9 mouse cellular contexts compared by ENCODE assay signal in the genomic region with DNA sequence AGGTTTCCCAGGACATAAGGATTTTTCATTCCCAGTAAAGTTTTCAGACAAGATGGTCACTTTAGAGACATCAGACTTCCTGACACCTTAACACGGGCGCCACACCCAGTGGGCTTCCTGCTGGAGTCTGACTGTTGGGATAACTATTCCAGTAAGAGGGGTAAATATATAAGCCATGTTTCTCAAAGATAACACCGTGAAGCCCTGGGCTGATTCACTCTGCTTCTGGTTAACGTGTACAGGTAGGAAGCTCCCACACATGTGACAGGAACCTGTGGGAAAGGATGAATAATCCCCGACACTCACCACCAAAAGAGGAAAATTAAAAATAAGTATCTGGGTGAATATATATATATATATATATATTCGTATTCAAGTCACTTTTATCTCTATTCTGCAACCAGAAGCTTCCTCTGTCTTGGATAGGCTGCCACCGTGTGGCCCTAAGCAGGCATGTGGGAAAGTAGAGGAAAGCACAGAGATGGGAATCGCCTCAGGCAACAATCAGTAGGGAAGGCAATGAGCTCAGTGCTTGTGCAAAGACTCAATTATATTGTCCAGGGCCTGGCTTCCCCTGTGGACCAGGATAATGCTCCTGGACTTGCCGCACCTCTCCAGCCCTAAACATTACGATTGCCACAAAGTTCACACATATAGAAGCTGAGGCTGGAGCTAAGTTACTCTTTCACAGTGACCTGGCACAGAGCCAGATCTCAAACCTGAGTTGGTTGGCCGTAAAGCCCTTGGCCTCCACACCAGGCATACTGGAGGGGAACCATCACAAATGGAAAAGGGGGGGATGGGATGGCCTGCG.
A peak's percentile ranks its signal among the peaks of the same experiment; 100 is the strongest.
DNase-seq lines count a peak whose midpoint lies in the region; ATAC-seq and TF ChIP-seq lines count a peak whose summit lies in the region.
"Had no signal": no experiment of that assay in that cellular context is flagged by ENCODE, and none has a peak within 500 bp of the region (broad histone marks: within the 10 kb centered on the region; RNA-seq: fewer than 3 reads in every experiment).

No protein-coding gene starts in this region.

- H3K9ac ChIP-seq in intestine, postnatal 0 days (ENCODE audit: low read depth, low read length), result no peak overlapping the region
- no peak overlapping the region for H3K9ac ChIP-seq in midbrain, embryonic 13.5 days (replicated peaks)
- no peak overlapping the region for H3K9ac ChIP-seq in stomach, postnatal 0 days (ENCODE audit: low read length)
- H3K9ac ChIP-seq: liver, embryonic 13.5 days had no signal

- no peaks in the 10 kb centered on the region for H3K27me3 ChIP-seq in intestine, postnatal 0 days (replicated peaks; ENCODE audit: control insufficient read depth, insufficient read depth, low read length)
- H3K27me3 ChIP-seq in midbrain, embryonic 13.5 days, result peaks cover 67% of the 10 kb centered on the region
- H3K27me3 ChIP-seq in stomach, postnatal 0 days (ENCODE audit: control insufficient read depth, insufficient read depth, low read length), result no peaks in the 10 kb centered on the region

- H3K36me3 ChIP-seq in intestine, postnatal 0 days (ENCODE audit: control insufficient read depth, insufficient read depth), result no peaks in the 10 kb centered on the region
- no peaks in the 10 kb centered on the region for H3K36me3 ChIP-seq in midbrain, embryonic 13.5 days
- no peaks in the 10 kb centered on the region for H3K36me3 ChIP-seq in stomach, postnatal 0 days (ENCODE audit: control insufficient read depth, insufficient read depth, low read length)
- H3K36me3 ChIP-seq: liver, embryonic 13.5 days had no signal

- H3K4me2 ChIP-seq in intestine, postnatal 0 days (replicated peaks; ENCODE audit: low read depth), result no peak overlapping the region
- H3K4me2 ChIP-seq in midbrain, embryonic 13.5 days (replicated peaks), result no peak overlapping the region
- no peak overlapping the region for H3K4me2 ChIP-seq in stomach, postnatal 0 days (replicated peaks; ENCODE audit: low read depth)
- H3K4me2 ChIP-seq: liver, embryonic 13.5 days had no signal

- no peak overlapping the region for H3K27ac ChIP-seq in intestine, postnatal 0 days (ENCODE audit: low read depth, low read length)
- no peak overlapping the region for H3K27ac ChIP-seq in midbrain, embryonic 13.5 days
- no peak overlapping the region for H3K27ac ChIP-seq in stomach, postnatal 0 days (replicated peaks)
- H3K27ac ChIP-seq: liver, embryonic 13.5 days had no signal

- H3K9me3 ChIP-seq in intestine, postnatal 0 days (ENCODE audit: control insufficient read depth), result no peaks in the 10 kb centered on the region
- no peaks in the 10 kb centered on the region for H3K9me3 ChIP-seq in midbrain, embryonic 13.5 days
- no peaks in the 10 kb centered on the region for H3K9me3 ChIP-seq in stomach, postnatal 0 days (ENCODE audit: control insufficient read depth, low read length)
- H3K9me3 ChIP-seq: liver, embryonic 13.5 days had no signal

- H3K4me3 ChIP-seq in intestine, postnatal 0 days (ENCODE audit: low read depth, low read length), result no peak overlapping the region
- H3K4me3 ChIP-seq in midbrain, embryonic 13.5 days (replicated peaks), result no peak overlapping the region
- H3K4me3 ChIP-seq in stomach, postnatal 0 days (ENCODE audit: low read depth, low read length), result no peak overlapping the region
- H3K4me3 ChIP-seq: liver, embryonic 13.5 days had no signal

- WGBS in intestine, postnatal 0 days, result 40% methylated on average over 12 of the region's 12 CpGs
- 64% methylated on average over 12 of the region's 12 CpGs for WGBS in midbrain, embryonic 13.5 days
- 41% methylated on average over 12 of the region's 12 CpGs for WGBS in stomach, postnatal 0 days

- ATAC-seq in intestine, postnatal 0 days, result no peak
- ATAC-seq in midbrain, embryonic 13.5 days, result peak; percentile 83
- ATAC-seq in stomach, postnatal 0 days (ENCODE audit: low FRiP score, low TSS enrichment), result peak; percentile 72

- TF ChIP-seq CTCF in intestine, postnatal 0 days (IDR thresholded peaks at IDR 0.05; ENCODE audit: low read depth), result peak; percentile 79
- peak; percentile 86 for TF ChIP-seq CTCF in stomach, postnatal 0 days (IDR thresholded peaks at IDR 0.05; ENCODE audit: low read depth)

- H3K4me1 ChIP-seq in intestine, postnatal 0 days (replicated peaks; ENCODE audit: control insufficient read depth, insufficient read depth, low read length), result no peaks in the 10 kb centered on the region
- peaks cover 11% of the 10 kb centered on the region for H3K4me1 ChIP-seq in midbrain, embryonic 13.5 days (replicated peaks)
- H3K4me1 ChIP-seq in stomach, postnatal 0 days (replicated peaks; ENCODE audit: control insufficient read depth, insufficient read depth), result no peaks in the 10 kb centered on the region
- H3K4me1 ChIP-seq: liver, embryonic 13.5 days had no signal

- TF ChIP-seq EP300 in stomach, postnatal 0 days (optimal IDR thresholded peaks at IDR 0.05), result no peak

- peak; percentile 74 for DNase-seq in adrenal gland, postnatal 10 days
- DNase-seq in embryo, embryonic 11 days, result peak; percentile 88
- DNase-seq in heart, adult 11 months, result peak; percentile 94
- peak; percentile 75 to 84 for DNase-seq in left cerebral cortex, postnatal 10 days (ENCODE audit: extremely low spot score in 1 of 2, low spot score in 2 of 2)
- peak; percentile 58 for DNase-seq in stomach, postnatal 0 days (ENCODE audit: low spot score)
- no peak for DNase-seq in natural killer cell, adult 2 months (ENCODE audit: low spot score in 2 of 2)
- DNase-seq: liver, embryonic 13.5 days had no signal

- intact Hi-C loops in left cerebral cortex, postnatal 10 days (cut with DNase I), result loop anchor here (2.0 to 10.0 kb wide), 4 partner anchors 289 to 565 kb away; no protein-coding TSS in a partner anchor

Comparison
In these comparisons a context has a peak if more than half of its experiments do, and no peak if none do; other contexts are left out.
1. DNase-seq: peak in adrenal gland, postnatal 10 days (single experiment), embryo, embryonic 11 days (single experiment), heart, adult 11 months (single experiment), left cerebral cortex, postnatal 10 days (2 of 2) and stomach, postnatal 0 days (single experiment); none in natural killer cell, adult 2 months (0 of 2).